Mouse (Mus musculus) stomach, postnatal 0 days (tissue): Measurements from ENCODE around the gene Prrc2a. TPM values are rescaled to one million over a fixed set of nuclear protein-coding genes. Genes with fewer than 3 reads are reported as not detected.

Source experiments
- ATAC-seq: fragments of 200-750 bp; cut with Nextera tagmentation; 2 replicates; pipeline ENCODE4 v1.8.0; 2017; ENCODE audit not compliant: low FRiP score, low TSS enrichment
- DNase-seq: peaks from one replicate; pipeline ENCODE4 v3.0.0-alpha.2; 2016; ENCODE audit warnings: low spot score
- H3K27ac ChIP-seq: fragments of 300-500 bp; sonication (generic); replicated peaks from 2 replicates; pipeline ENCODE4 v1.5.1; 2014; ENCODE audit warnings: mild to moderate bottlenecking, control low read depth
- H3K27me3 ChIP-seq: fragments of 300-500 bp; sonication (generic); 2 replicates; pipeline ENCODE4 v1.6.1; 2014; ENCODE audit warnings: low read length; ENCODE audit not compliant: control insufficient read depth, insufficient read depth
- H3K36me3 ChIP-seq: fragments of 300-500 bp; sonication (generic); 2 replicates; pipeline ENCODE4 v1.6.1; 2014; ENCODE audit warnings: low read length, mixed read lengths; ENCODE audit not compliant: control insufficient read depth, insufficient read depth
- H3K4me1 ChIP-seq: fragments of 300-500 bp; sonication (generic); replicated peaks from 2 replicates; pipeline ENCODE4 v1.6.1; 2014; ENCODE audit warnings: antibody characterized with exemption; ENCODE audit not compliant: control insufficient read depth, insufficient read depth
- H3K4me2 ChIP-seq: fragments of 300-500 bp; sonication (generic); replicated peaks from 2 replicates; pipeline ENCODE4 v1.6.1; 2014; ENCODE audit warnings: low read depth, mild to moderate bottlenecking, control low read depth, moderate library complexity
- H3K4me3 ChIP-seq: fragments of 300-500 bp; sonication (generic); 2 replicates; pipeline ENCODE4 v1.5.1; 2014; ENCODE audit warnings: low read depth, low read length, control low read depth
- H3K9ac ChIP-seq: fragments of 300-500 bp; sonication (generic); 2 replicates; pipeline ENCODE4 v1.6.1; 2014; ENCODE audit warnings: mild to moderate bottlenecking, low read length, control low read depth, mixed read lengths
- H3K9me3 ChIP-seq: fragments of 300-500 bp; sonication (generic); 2 replicates; pipeline ENCODE4 v1.6.1; 2016; ENCODE audit warnings: low read length; ENCODE audit not compliant: control insufficient read depth
- CTCF ChIP-seq: IDR thresholded peaks from 2 replicates; pipeline ENCODE4 v1.5.1; 2016; ENCODE audit warnings: antibody characterized with exemption, low read depth, mild to moderate bottlenecking, moderate library complexity
- EP300 ChIP-seq: optimal IDR thresholded peaks from 2 replicates; pipeline ENCODE3; 2016; ENCODE audit warnings: antibody characterized with exemption
- WGBS: fragments of 180-500 bp; shearing (Covaris S2); extraction: QIAGEN DNeasy Blood & Tissue Kit; methylation state at CpG from one replicate; pipeline ENCODE4 v1.1.7; 2014; 5-methylcytosine and 5-hydroxymethylcytosine counted together
- polyA plus RNA-seq: library from polyadenylated mRNA; unstranded; fragments of >200 nt; fragmentation: Nextera tagmentation; extraction: Ambion mirVana; gene quantifications from 2 replicates; pipeline ENCODE4 v1.2.1, GENCODE M21; 2015

Gene Prrc2a
- polyA plus RNA-seq, 1 experiment from 2014 or later: 49.3 TPM

DNA sequence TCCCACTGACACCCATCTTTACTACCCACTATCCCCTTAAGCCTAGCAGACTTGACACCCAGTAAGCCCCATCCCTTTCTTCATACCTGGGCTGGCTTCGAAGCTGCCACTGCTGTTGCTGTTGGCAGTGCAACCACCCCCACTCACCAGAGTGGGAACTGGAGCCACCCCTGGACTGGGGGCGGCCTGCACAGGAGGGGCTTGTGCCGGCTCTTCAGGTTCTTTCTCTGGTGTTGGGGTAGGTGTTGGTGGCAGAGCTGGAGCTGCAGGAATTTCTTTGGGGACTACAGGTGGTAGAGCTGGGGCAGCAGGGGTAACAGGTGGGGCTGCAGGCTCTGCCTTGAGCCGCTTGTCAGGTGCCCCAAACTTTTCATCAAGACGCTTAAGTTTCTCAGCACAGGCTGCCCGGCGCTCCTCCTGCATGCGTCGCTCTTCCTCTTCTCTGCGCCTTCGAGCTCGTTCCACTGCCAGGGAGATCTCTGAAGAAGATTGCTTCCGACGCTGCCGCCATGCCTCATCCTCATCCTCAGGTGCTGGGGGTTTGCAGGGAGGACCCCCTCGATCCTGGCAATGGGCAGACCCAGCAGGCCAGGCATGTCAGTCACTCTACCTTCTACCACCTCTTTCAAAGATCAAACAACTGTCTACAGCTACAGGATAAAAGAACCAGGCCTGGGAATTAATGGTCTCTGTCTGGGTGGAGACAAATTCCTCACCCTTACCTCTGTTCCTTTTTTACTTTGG, 5.7 kb downstream of the Prrc2a start:
- H3K4me3 ChIP-seq: no peak overlapping the region
- H3K27me3 ChIP-seq: no peaks in the 10 kb centered on the region
- H3K4me2 ChIP-seq: no peak overlapping the region
- no peak overlapping the region for H3K27ac ChIP-seq
- H3K36me3 ChIP-seq: peaks cover 70% of the 10 kb centered on the region
- DNase-seq (no peak), ATAC-seq (no peak)
- TF ChIP-seq CTCF (no peak), EP300 (no peak)
- H3K9me3 ChIP-seq: no peaks in the 10 kb centered on the region
- no peak overlapping the region for H3K9ac ChIP-seq
- 89% methylated on average over 16 of the region's 16 CpGs for WGBS
- H3K4me1 ChIP-seq: peaks cover 2% of the 10 kb centered on the region; the same call in 1 of the 2 replicates

DNA sequence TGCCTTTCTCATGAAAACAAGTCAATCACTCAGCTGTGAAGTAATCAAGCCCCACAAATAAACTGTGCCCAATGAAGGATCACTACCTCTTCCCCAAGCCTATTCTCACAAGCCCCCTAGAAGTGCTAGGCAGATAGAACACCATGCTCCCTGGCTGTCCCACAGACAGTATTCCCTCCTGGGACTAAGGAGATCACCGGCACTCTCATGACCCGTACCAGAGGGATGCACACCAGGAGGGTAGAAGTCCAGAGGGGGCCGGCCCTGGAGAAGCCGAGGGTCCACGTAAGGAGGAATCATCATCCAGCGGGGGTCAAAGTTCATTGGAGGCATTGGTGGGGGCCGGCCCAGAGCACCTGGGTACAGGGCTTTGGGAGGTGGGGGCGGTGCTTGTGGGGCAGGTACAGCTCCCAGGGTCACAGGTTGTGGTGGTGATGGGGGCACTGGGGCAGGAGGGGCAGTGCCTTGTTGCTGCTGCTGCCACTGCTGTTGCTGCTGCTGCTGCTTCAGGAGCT, 7.0 kb downstream of the Prrc2a start:
- DNase-seq (no peak), ATAC-seq (no peak)
- no peaks in the 10 kb centered on the region for H3K9me3 ChIP-seq
- H3K36me3 ChIP-seq: peaks cover 79% of the 10 kb centered on the region
- 84% methylated on average over 8 of the region's 8 CpGs for WGBS
- no peaks in the 10 kb centered on the region; the same call in 1 of the 2 replicates for H3K4me1 ChIP-seq
- TF ChIP-seq EP300 (no peak), CTCF (no peak)
- no peak overlapping the region for H3K4me3 ChIP-seq
- no peak overlapping the region for H3K27ac ChIP-seq
- H3K27me3 ChIP-seq: no peaks in the 10 kb centered on the region
- H3K9ac ChIP-seq: no peak overlapping the region
- H3K4me2 ChIP-seq: no peak overlapping the region

DNA sequence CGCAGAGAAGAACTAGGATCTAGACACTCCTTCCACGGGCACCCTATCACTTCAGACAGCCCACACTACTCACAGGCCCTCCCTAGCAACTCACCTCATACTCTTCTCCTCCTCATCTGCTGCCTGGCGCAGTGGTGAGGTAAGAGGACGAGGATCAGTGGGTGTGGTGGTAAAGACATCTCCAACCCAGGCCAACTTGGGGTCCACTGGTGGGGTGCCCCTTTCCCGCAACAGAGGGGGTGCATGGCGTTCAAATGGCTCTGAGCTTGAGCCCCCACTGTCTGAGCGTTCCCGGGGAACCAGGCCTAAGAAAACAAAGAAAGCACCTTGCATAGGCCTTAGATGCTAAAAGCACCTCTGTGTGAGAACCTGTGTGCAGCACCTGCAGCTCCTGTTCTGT, 7.4 kb downstream of the Prrc2a start:
- ATAC-seq (no peak), DNase-seq (no peak)
- peaks cover 84% of the 10 kb centered on the region for H3K36me3 ChIP-seq
- no peaks in the 10 kb centered on the region for H3K4me1 ChIP-seq
- H3K4me3 ChIP-seq: no peak overlapping the region
- no peak overlapping the region for H3K4me2 ChIP-seq
- 90% methylated on average over 8 of the region's 8 CpGs for WGBS
- no peaks in the 10 kb centered on the region for H3K9me3 ChIP-seq
- TF ChIP-seq EP300 (no peak), CTCF (no peak)
- no peak overlapping the region for H3K9ac ChIP-seq
- no peaks in the 10 kb centered on the region for H3K27me3 ChIP-seq
- H3K27ac ChIP-seq: no peak overlapping the region

DNA sequence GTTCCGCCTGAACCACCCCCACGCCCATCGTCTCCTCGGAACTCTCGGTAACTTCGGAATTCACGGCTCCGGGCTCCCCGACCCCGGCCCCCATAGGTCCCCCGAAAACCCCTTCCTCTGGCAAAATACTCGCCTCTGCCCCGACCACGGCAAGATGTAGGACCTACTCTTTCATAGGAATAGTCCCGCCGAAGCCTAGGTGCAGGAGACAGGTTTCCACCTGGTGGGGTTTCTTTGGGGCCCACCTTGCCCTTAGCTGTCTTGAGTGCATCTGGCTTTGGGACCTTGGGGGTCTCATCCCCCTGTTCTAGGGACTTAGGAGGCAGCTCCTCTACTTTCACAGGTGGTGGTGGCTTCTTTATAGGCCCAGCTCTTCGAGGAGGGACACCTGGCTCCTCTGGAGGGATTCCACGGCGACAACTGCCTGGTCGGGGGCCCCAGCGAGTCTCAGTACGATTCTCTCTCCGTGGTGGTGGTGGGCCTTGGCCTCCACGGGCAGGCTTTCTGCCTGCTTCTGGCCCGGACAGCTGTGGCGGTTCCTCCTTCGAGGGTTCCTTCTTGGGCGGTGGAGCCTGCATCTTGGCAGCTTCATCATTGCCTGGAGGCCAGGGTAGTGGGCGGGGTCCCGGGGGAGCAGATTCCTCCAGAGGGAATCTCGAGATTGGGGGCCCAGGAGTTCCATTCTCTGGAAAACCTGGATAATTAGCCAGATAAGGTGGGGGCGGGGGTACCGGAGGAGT, 8.1 kb downstream of the Prrc2a start:
- H3K27ac ChIP-seq: no peak overlapping the region
- H3K9me3 ChIP-seq: no peaks in the 10 kb centered on the region
- no peaks in the 10 kb centered on the region for H3K4me1 ChIP-seq
- peaks cover 83% of the 10 kb centered on the region for H3K36me3 ChIP-seq
- no peak for ATAC-seq
- no peak for DNase-seq
- TF ChIP-seq EP300: no peak
- no peak for TF ChIP-seq CTCF
- 88% methylated on average over 33 of the region's 33 CpGs for WGBS
- no peak overlapping the region for H3K4me3 ChIP-seq
- no peak overlapping the region for H3K4me2 ChIP-seq
- H3K27me3 ChIP-seq: no peaks in the 10 kb centered on the region
- no peak overlapping the region for H3K9ac ChIP-seq

DNA sequence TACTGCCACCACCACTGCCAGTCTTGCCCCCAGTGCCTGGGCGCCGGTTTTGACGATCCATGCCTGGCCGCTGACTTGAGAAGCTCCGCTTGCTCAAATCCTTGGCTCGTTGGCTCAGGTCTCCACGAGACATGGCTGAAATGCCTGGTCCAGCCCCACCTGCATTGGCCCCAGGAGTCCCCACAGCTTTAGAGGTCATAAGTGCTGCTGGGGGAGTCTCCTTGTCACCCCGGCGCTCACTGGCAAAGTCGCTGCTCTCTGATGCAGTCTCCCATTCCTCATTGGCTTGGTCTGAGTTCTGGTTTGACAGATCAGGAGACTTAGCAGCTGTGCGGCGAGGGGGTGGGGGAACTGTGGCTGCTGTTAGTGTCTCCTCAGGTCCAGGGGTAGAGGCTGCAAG, 9.2 kb downstream of the Prrc2a start:
- Histone ChIP-seq H3K27ac (no peak overlapping the region), H3K4me2 (no peak overlapping the region), H3K36me3 (peaks cover 79% of the 10 kb centered on the region), H3K9ac (no peak overlapping the region), H3K4me3 (no peak overlapping the region), H3K9me3 (no peaks in the 10 kb centered on the region), H3K4me1 (no peaks in the 10 kb centered on the region), H3K27me3 (no peaks in the 10 kb centered on the region)
- TF ChIP-seq CTCF: no peak
- TF ChIP-seq EP300: no peak
- no peak for ATAC-seq
- 81% methylated on average over 12 of the region's 12 CpGs for WGBS
- no peak for DNase-seq

DNA sequence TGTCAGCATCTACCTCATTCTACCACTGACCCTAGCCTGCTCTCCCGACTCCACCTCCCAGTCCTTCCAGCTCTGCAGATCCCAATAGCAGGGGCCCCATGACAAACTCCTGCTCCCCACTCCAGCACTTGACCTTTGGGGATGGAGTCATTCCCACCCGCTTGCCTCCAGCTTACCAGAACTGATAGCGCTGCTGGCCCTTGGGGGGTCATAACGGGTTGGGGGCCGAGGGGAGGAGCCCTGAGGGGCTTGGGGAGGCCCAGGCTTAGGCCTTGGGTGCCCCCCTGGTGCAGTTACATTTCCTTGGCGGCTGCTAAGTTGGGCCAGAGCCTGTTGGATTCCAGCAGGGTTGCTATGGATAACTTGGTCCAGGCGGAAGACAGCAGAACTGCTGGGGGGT, 10.1 kb downstream of the Prrc2a start:
- Histone ChIP-seq H3K9ac (no peak overlapping the region), H3K4me3 (no peak overlapping the region), H3K9me3 (no peaks in the 10 kb centered on the region), H3K27ac (no peak overlapping the region), H3K36me3 (peaks cover 78% of the 10 kb centered on the region), H3K27me3 (no peaks in the 10 kb centered on the region), H3K4me1 (no peaks in the 10 kb centered on the region), H3K4me2 (no peak overlapping the region)
- TF ChIP-seq EP300 (no peak), CTCF (no peak)
- 78% methylated on average over 7 of the region's 7 CpGs for WGBS
- DNase-seq (no peak), ATAC-seq (no peak)
